Mouse (Mus musculus) kidney, postnatal 0 days (tissue): ENCODE results near the gene Prss35. TPM values are rescaled to one million over a fixed set of nuclear protein-coding genes. Genes with fewer than 3 reads are reported as not detected.
A peak's percentile ranks its signal among the peaks of the same experiment; 100 is the strongest.

Experiments
- ATAC-seq: fragments of 200-750 bp; cut with Nextera tagmentation; replicated peaks from 2 replicates; pipeline ENCODE4 v1.8.0; 2017; ENCODE audit warnings: low read depth, moderate number of reproducible peaks, moderate TSS enrichment, moderate library complexity; ENCODE audit not compliant: low FRiP score
- DNase-seq: peaks from one replicate; pipeline ENCODE4 v3.0.0-alpha.2; 2016; ENCODE audit warnings: low spot score
- H3K27ac ChIP-seq: fragments of 300-500 bp; sonication (generic); 2 replicates; pipeline ENCODE4 v1.5.1; 2014; ENCODE audit warnings: mild to moderate bottlenecking
- H3K27me3 ChIP-seq: fragments of 300-500 bp; sonication (generic); 2 replicates; pipeline ENCODE4 v1.6.1; 2014; ENCODE audit warnings: low read length, mixed read lengths; ENCODE audit not compliant: insufficient read depth
- H3K36me3 ChIP-seq: fragments of 300-500 bp; sonication (generic); 2 replicates; pipeline ENCODE4 v1.6.1; 2014; ENCODE audit warnings: low read length, mixed read lengths; ENCODE audit not compliant: insufficient read depth
- H3K4me1 ChIP-seq: fragments of 300-500 bp; sonication (generic); replicated peaks from 2 replicates; pipeline ENCODE4 v1.6.1; 2014; ENCODE audit warnings: antibody characterized with exemption, low read length, mixed read lengths; ENCODE audit not compliant: insufficient read depth
- H3K4me2 ChIP-seq: fragments of 300-500 bp; sonication (generic); 2 replicates; pipeline ENCODE4 v1.6.1; 2014; ENCODE audit warnings: mild to moderate bottlenecking, low read length, moderate library complexity, mixed read lengths
- H3K4me3 ChIP-seq: fragments of 300-500 bp; sonication (generic); replicated peaks from 2 replicates; pipeline ENCODE4 v1.5.1; 2014; ENCODE audit warnings: low read depth, low read length
- H3K9ac ChIP-seq: fragments of 300-500 bp; sonication (generic); 2 replicates; pipeline ENCODE4 v1.6.1; 2014; ENCODE audit warnings: low read depth, low read length
- H3K9me3 ChIP-seq: fragments of 300-500 bp; sonication (generic); replicated peaks from 2 replicates; pipeline ENCODE4 v1.6.1; 2016; ENCODE audit warnings: low read length, inconsistent platforms, mixed read lengths
- CTCF ChIP-seq: IDR thresholded peaks from 2 replicates; pipeline ENCODE4 v1.5.1; 2016; ENCODE audit warnings: antibody characterized with exemption, low read depth, mild to moderate bottlenecking, moderate library complexity
- WGBS: fragments of 180-500 bp; shearing (Covaris S2); extraction: QIAGEN DNeasy Blood & Tissue Kit; methylation state at CpG from one replicate; pipeline ENCODE4 v1.1.7; 2014; 5-methylcytosine and 5-hydroxymethylcytosine counted together
- polyA plus RNA-seq: library from polyadenylated mRNA; unstranded; fragments of >200 nt; fragmentation: Nextera tagmentation; extraction: Ambion mirVana; gene quantifications from 2 replicates; pipeline ENCODE4 v1.2.1, GENCODE M21; 2015

Gene Prss35
- 7.1 and 7.2 TPM in 2 replicates for polyA plus RNA-seq

DNA sequence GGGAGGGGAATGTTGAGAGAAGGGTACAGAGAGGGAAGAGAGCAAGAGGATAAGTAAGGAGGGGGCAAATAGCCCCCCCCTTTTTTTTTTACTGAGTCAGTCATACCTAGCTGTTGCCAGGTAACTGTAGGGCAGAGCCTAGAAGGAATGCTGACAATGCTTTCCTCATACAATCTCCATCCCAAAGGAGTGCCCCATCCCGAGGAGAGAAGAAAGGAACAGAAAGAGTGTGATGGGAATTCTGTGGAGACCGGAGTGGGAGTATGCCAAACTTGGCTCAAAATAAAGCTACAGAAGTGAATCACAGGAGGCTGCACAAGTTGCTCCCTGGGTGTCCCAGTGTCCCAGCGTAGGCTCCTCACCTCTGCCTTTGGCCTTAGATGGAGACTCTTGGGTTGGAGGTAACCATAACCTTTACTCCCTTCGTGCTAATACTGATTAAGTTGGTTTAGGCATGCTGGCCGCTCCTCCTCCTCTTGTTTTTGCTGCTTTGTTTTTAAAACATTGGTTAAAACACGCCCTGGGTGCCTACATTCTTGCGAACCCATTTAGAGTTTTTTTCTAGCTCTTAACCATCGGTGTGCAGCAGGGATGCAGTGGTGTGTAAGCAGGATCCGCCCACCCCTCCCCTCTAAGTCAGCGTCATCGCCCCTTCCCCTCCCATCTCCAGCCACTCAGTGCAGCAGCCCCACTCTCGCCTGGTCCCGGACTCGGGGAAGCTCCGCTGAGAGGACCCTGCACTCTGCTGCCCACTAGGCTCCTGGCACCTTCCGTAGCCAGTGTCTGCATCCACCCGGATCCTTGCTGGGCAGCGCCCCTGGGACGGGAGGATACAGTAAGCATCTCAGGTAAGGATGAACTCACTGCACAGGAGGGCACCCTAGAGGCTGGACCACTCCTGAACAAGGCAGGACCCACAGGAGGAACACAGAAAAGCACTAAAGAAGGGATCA lies at the start of gene Prss35:
Gene Prss35, plus strand, starts transcription at position 691 of the 953 bp plus-strand sequence.
- peak within 1 kb of the TSS; percentile 13; the same call in 1 of the 2 replicates for H3K4me3 ChIP-seq
- H3K27me3 ChIP-seq: no peaks in the 10 kb centered on the region
- no peak within 1 kb of the TSS for H3K27ac ChIP-seq
- WGBS: 3% methylated on average over 19 of the region's 19 CpGs
- DNase-seq (peak; percentile 55), ATAC-seq (peak; percentile 73; the same call in 1 of the 2 replicates)
- H3K9me3 ChIP-seq: no peaks in the 10 kb centered on the region
- H3K9ac ChIP-seq: no peak within 1 kb of the TSS
- H3K4me1 ChIP-seq: peaks cover 5% of the 10 kb centered on the region; the same call in 1 of the 2 replicates
- peak; percentile 28; the same call in 1 of the 2 replicates for TF ChIP-seq CTCF
- peak within 1 kb of the TSS; percentile 58 for H3K4me2 ChIP-seq
- H3K36me3 ChIP-seq: no peaks in the 10 kb centered on the region

DNA sequence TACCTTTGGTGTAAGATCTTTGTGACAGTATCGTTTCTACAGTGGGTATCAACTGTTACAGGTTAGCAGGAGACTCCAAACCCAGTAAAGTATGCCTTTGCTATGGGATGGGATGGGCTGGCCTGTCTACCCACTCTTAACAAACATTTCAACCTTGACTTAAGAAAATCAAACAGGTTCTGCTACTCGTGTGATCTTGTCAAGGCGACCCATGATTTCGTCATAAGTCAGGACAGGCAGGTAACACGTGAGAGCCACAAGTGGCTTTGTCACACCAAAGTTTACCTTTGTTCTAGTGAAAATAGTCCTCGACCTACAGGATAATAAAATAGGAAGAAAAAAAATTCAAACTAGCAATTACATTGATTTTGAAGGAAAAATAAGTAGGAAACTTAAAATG lies 49.5 kb upstream of the Prss35 start:
- no peak for DNase-seq
- ATAC-seq: no peak
- H3K9ac ChIP-seq: no peak overlapping the region
- TF ChIP-seq CTCF: no peak
- H3K9me3 ChIP-seq: no peaks in the 10 kb centered on the region
- no peaks in the 10 kb centered on the region for H3K36me3 ChIP-seq
- no peak overlapping the region for H3K27ac ChIP-seq
- H3K27me3 ChIP-seq: no peaks in the 10 kb centered on the region
- H3K4me1 ChIP-seq: no peaks in the 10 kb centered on the region
- no peak overlapping the region for H3K4me2 ChIP-seq
- no peak overlapping the region for H3K4me3 ChIP-seq
- WGBS: 87% methylated on average over 6 of the region's 6 CpGs

DNA sequence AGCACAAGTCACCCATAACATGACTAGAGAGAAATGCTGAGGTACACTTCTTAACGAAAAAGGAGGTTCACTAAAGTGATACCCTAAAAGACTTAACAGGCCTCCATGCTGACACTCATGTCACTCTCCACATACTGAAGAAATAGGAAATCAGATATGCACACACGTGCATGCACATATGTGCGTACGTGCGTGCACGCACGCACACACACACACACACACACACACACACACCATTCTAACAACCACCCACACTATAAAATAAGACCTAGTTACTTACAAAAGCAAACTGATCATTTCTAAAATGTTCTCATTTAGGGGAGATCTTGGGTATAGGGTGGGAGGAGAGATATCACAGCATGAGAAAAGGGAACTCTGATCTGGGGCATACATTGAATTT lies 48.8 kb upstream of the Prss35 start:
- Histone ChIP-seq H3K4me3 (no peak overlapping the region), H3K9ac (no peak overlapping the region), H3K9me3 (no peaks in the 10 kb centered on the region), H3K4me1 (no peaks in the 10 kb centered on the region), H3K4me2 (no peak overlapping the region), H3K27me3 (no peaks in the 10 kb centered on the region), H3K27ac (no peak overlapping the region), H3K36me3 (no peaks in the 10 kb centered on the region)
- TF ChIP-seq CTCF: no peak
- no peak for ATAC-seq
- 94% methylated on average over 7 of the region's 7 CpGs for WGBS
- no peak for DNase-seq

DNA sequence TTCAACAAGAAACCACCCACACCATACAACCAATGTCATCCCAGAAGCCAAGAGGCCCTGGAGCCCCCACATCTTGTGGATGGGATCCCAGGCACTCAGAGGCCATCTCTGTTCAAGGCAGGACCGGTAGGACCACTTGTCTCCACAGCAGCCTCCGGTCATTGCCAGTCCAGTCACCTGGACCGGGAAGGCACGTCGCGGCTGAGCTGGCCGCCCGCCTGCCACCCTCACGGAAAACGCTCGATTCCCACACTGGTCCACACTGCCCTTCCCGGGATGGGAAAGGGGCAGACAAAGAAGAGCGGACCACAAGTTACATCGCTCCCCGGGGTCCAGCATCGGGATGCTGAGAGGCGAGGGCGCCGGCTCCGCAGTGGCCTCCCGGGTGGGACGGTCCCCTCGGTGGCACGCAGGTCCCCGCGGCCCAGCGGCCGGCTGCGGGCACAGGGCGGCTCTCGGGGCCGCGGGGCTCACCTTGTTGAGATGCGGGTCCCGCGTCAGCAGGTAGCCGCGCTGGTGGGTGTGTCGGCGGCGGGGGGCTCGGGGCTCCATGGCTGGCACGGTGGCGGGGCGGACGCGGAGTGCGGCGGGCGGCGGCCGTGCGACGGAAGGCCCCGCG lies 48.1 kb upstream of the Prss35 start:
- no peaks in the 10 kb centered on the region for H3K36me3 ChIP-seq
- ATAC-seq (peak; percentile 55), DNase-seq (no peak)
- H3K4me1 ChIP-seq: no peaks in the 10 kb centered on the region
- no peak overlapping the region for H3K27ac ChIP-seq
- TF ChIP-seq CTCF: no peak
- H3K4me2 ChIP-seq: peak overlapping the region; percentile 85
- H3K9ac ChIP-seq: peak overlapping the region; percentile 71
- peak overlapping the region; percentile 66 for H3K4me3 ChIP-seq
- WGBS: under 1% methylated on average over 50 of the region's 56 CpGs
- no peaks in the 10 kb centered on the region for H3K9me3 ChIP-seq
- no peaks in the 10 kb centered on the region for H3K27me3 ChIP-seq

DNA sequence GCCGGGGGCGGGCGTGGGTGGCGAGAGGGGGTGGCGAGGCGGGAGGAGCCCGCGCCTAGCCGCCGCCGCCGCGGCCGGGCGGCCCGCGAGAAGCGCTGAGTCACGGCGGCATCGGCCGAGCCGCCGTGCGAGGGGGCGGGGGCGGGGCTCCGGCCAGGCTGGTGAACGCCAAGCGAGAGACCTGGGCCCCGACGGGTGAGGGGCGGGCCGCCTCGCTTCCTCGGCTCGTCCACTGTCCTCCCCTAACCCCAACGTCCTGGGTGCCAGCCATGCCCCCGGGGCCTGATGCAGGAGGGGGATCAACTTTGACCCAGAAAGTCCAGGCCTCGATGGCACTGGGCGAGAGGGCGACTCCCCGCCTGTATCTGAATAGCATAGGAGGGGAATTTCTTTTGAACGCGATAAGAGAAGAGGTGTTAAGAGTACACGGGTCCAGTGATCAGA lies 47.6 kb upstream of the Prss35 start, which contains the start of gene Me1:
Gene Me1, minus strand, starts transcription at position 136 of the 444 bp plus-strand sequence.
- no peaks in the 10 kb centered on the region for H3K36me3 ChIP-seq
- H3K27ac ChIP-seq: no peak within 1 kb of the TSS
- DNase-seq (peak; percentile 29), ATAC-seq (peak; percentile 84)
- H3K4me3 ChIP-seq: peak within 1 kb of the TSS; percentile 66
- no peaks in the 10 kb centered on the region for H3K9me3 ChIP-seq
- WGBS: 2% methylated on average over 35 of the region's 46 CpGs
- peak within 1 kb of the TSS; percentile 71 for H3K9ac ChIP-seq
- no peaks in the 10 kb centered on the region for H3K27me3 ChIP-seq
- H3K4me1 ChIP-seq: no peaks in the 10 kb centered on the region
- H3K4me2 ChIP-seq: peak within 1 kb of the TSS; percentile 85
- TF ChIP-seq CTCF: no peak

DNA sequence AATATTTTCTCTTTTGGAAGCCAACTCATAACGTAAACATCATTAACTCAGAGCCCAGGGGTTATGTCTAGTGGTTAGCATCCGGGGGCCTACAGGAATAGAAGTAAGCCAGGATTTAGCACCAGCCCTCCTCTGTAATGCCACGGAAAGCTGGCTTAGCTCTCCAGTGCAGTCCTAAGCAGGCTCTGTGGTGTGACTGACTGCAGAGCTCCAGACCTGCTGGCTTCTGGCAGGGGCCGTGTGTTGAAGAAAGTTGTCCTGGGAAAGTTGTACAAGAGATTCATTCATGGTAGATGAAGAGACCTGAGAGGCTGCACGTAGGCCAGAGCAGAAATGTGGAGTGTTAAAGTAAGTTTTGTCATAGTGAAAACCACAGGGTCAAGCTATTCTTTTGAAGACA lies 42.2 kb upstream of the Prss35 start:
- Histone ChIP-seq H3K4me3 (no peak overlapping the region), H3K27ac (no peak overlapping the region), H3K9ac (no peak overlapping the region), H3K4me1 (no peaks in the 10 kb centered on the region), H3K4me2 (no peak overlapping the region), H3K9me3 (no peaks in the 10 kb centered on the region), H3K27me3 (no peaks in the 10 kb centered on the region), H3K36me3 (no peaks in the 10 kb centered on the region)
- no peak for TF ChIP-seq CTCF
- DNase-seq (no peak), ATAC-seq (0 out of 2 replicates have a peak, but pooled peaks have one; percentile 17)
- WGBS: 44% methylated on average over 5 of the region's 5 CpGs
